In the genomic region with DNA sequence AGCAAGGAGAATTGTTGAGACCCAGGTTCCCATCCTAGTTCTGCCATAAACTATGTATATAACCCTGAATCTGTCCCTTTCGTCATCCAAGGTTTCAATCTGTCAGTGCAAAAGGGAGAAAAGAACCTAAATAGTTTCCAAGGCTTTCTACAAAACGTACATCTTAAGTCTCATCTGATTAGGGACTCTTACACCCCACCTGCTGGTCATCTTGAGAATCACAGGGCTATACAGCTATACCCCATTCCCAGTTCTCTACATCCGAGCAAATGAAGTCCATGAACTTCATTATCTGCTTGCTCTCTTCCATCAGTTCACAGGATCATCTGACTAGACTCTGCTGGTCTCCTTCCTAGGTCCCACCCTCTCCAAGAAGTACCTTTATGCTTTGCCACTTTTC, we compare ENCODE assay signal across 9 mouse cellular contexts. TPM values are rescaled to one million over a fixed set of nuclear protein-coding genes. Genes with fewer than 3 reads are reported as not detected.
DNase-seq lines count a peak whose midpoint lies in the region; ATAC-seq and TF ChIP-seq lines count a peak whose summit lies in the region.
"Had no signal": no experiment of that assay in that cellular context is flagged by ENCODE, and none has a peak within 500 bp of the region (broad histone marks: within the 10 kb centered on the region; RNA-seq: fewer than 3 reads in every experiment).

No protein-coding gene starts in this region.

- no peaks in the 10 kb centered on the region; the same call in 1 of the 2 replicates for H3K4me1 ChIP-seq in kidney, adult 2 months (ENCODE audit: control insufficient read depth, insufficient read depth, low read length)
- no peaks in the 10 kb centered on the region for H3K4me1 ChIP-seq in kidney, embryonic 14.5 days (ENCODE audit: control insufficient read depth, insufficient read depth, low read length)
- no peaks in the 10 kb centered on the region; the same call in 1 of the 2 replicates for H3K4me1 ChIP-seq in liver, postnatal 0 days (ENCODE audit: insufficient read depth)

- no peak for TF ChIP-seq CTCF in kidney, adult 2 months (conservative IDR thresholded peaks at IDR 0.05; ENCODE audit: insufficient read depth, insufficient read length, low read depth, low read length)
- TF ChIP-seq CTCF in liver, postnatal 0 days (IDR thresholded peaks at IDR 0.05; ENCODE audit: low read depth): peak; percentile 61

- no peak for TF ChIP-seq EP300 in liver, postnatal 0 days (IDR thresholded peaks at IDR 0.05; ENCODE audit: low read depth)

- no peaks in the 10 kb centered on the region for H3K27me3 ChIP-seq in kidney, adult 2 months (replicated peaks; ENCODE audit: control insufficient read depth, insufficient read depth, low read length)
- no peaks in the 10 kb centered on the region for H3K27me3 ChIP-seq in kidney, embryonic 14.5 days (ENCODE audit: control insufficient read depth, insufficient read depth, low read length)
- H3K27me3 ChIP-seq in liver, postnatal 0 days (ENCODE audit: insufficient read depth, low read length): no peaks in the 10 kb centered on the region
- H3K27me3 ChIP-seq: liver, embryonic 15.5 days had no signal

- H3K36me3 ChIP-seq in kidney, adult 2 months (ENCODE audit: control insufficient read depth, insufficient read depth, low read length): peaks cover 3% of the 10 kb centered on the region; the same call in 1 of the 2 replicates
- peaks cover 4% of the 10 kb centered on the region; the same call in 1 of the 2 replicates for H3K36me3 ChIP-seq in kidney, embryonic 14.5 days (ENCODE audit: control insufficient read depth, insufficient read depth, low read length)
- peaks cover 8% of the 10 kb centered on the region; the same call in 1 of the 2 replicates for H3K36me3 ChIP-seq in liver, postnatal 0 days (replicated peaks; ENCODE audit: insufficient read depth, low read length)

- H3K4me2 ChIP-seq in kidney, embryonic 14.5 days (replicated peaks; ENCODE audit: low read depth, low read length): no peak overlapping the region
- H3K4me2 ChIP-seq in liver, postnatal 0 days (ENCODE audit: low read depth, low read length): no peak overlapping the region
- H3K4me2 ChIP-seq: liver, embryonic 15.5 days had no signal

- WGBS in kidney, adult 2 months: 34% methylated on average over 3 of the region's 3 CpGs
- 47% methylated on average over 3 of the region's 3 CpGs for WGBS in kidney, embryonic 14.5 days
- WGBS in liver, postnatal 0 days (ENCODE audit: insufficient replicate concordance): 49% methylated on average over 3 of the region's 3 CpGs

- H3K27ac ChIP-seq in kidney, adult 2 months (ENCODE audit: insufficient read depth, low read depth, low read length): no peak overlapping the region
- no peak overlapping the region for H3K27ac ChIP-seq in kidney, embryonic 14.5 days (ENCODE audit: low read depth, low read length)
- no peak overlapping the region for H3K27ac ChIP-seq in liver, postnatal 0 days (ENCODE audit: low read depth)
- H3K27ac ChIP-seq: liver, embryonic 15.5 days had no signal

- no peaks in the 10 kb centered on the region for H3K9me3 ChIP-seq in kidney, embryonic 14.5 days (ENCODE audit: control insufficient read depth, low read length)
- H3K9me3 ChIP-seq in liver, postnatal 0 days (ENCODE audit: low read length): no peaks in the 10 kb centered on the region
- H3K9me3 ChIP-seq: liver, embryonic 15.5 days had no signal

- no peak overlapping the region for H3K9ac ChIP-seq in kidney, embryonic 14.5 days (ENCODE audit: low read depth, low read length)
- no peak overlapping the region for H3K9ac ChIP-seq in liver, postnatal 0 days (replicated peaks)
- H3K9ac ChIP-seq: liver, embryonic 15.5 days had no signal

- no peak overlapping the region for H3K4me3 ChIP-seq in kidney, adult 2 months (ENCODE audit: insufficient read depth, low read depth, low read length)
- H3K4me3 ChIP-seq in kidney, embryonic 14.5 days (ENCODE audit: low read length): no peak overlapping the region
- H3K4me3 ChIP-seq in liver, postnatal 0 days (ENCODE audit: low read depth, low read length): no peak overlapping the region
- H3K4me3 ChIP-seq: liver, embryonic 15.5 days had no signal

- DNase-seq in adrenal gland, postnatal 25 days: peak; percentile 13
- no peak for DNase-seq in adrenal gland, adult 18-20 months (ENCODE audit: low spot score in 2 of 2)
- peak; percentile 38 for DNase-seq in kidney, adult 2 months
- peak; percentile 47 for DNase-seq in R1 (ENCODE audit: low read depth, low spot score)
- peak; percentile 11 to 44 for DNase-seq in frontal cortex, postnatal 36 days (ENCODE audit: low spot score in 2 of 2)
- DNase-seq in liver, postnatal 0 days: peak; percentile 23
- DNase-seq in Muller cell, postnatal 12 days (ENCODE audit: inconsistent ontology term): no peak

- no peak for TF ChIP-seq POLR2A in kidney, adult 2 months (IDR thresholded peaks at IDR 0.05; ENCODE audit: low read depth, low read length)

- no peak for ATAC-seq in kidney, embryonic 14.5 days (ENCODE audit: low FRiP score, low TSS enrichment)
- ATAC-seq in liver, postnatal 0 days: no peak

RNA-seq across cellular contexts. Expression of a gene that starts 6.0 kb away (rescaled TPM):
- 43.6 and 47.6 TPM in 2 replicates for total RNA-seq in adrenal gland, postnatal 25 days (2021)
- total RNA-seq in adrenal gland, adult 18-20 months (2021): 10 to 100 TPM; 42.7 to 46.4 TPM
- polyA plus RNA-seq in kidney, adult 2 months (2012; rRNA removed): 17.1 and 20.8 TPM in 2 replicates
- 33.2 and 47.7 TPM in 2 replicates for polyA plus RNA-seq in kidney, embryonic 14.5 days (2014; fragmentation: Nextera tagmentation; extraction: Ambion mirVana)
- 19.5 and 20.1 TPM in 2 replicates for polyA plus RNA-seq in liver, postnatal 0 days (2015; fragmentation: Nextera tagmentation; extraction: Ambion mirVana)

Comparison
In these comparisons a context has a peak if more than half of its experiments do, and no peak if none do; other contexts are left out.
1. DNase-seq: peak in adrenal gland, postnatal 25 days (single experiment), kidney, adult 2 months (single experiment), R1 (single experiment), frontal cortex, postnatal 36 days (2 of 2) and liver, postnatal 0 days (single experiment); none in adrenal gland, adult 18-20 months (0 of 2) and Muller cell, postnatal 12 days (single experiment).